Mouse (Mus musculus) forebrain, embryonic 16.5 days (tissue): Measurements from ENCODE around the gene Cbx2. TPM values are rescaled to one million over a fixed set of nuclear protein-coding genes. Genes with fewer than 3 reads are reported as not detected.

ENCODE experiments used
- ATAC-seq: fragments of 200-750 bp; cut with Nextera tagmentation; 2 replicates; pipeline ENCODE4 v1.8.0; 2017; ENCODE audit warnings: mild to moderate bottlenecking, moderate library complexity
- H3K27ac ChIP-seq: fragments of 300-500 bp; sonication (generic); 2 replicates; pipeline ENCODE4 v1.5.1; 2014; ENCODE audit warnings: low read length, control low read depth
- H3K27me3 ChIP-seq: fragments of 300-500 bp; sonication (generic); replicated peaks from 2 replicates; pipeline ENCODE4 v1.6.1; 2014; ENCODE audit warnings: low read length; ENCODE audit not compliant: control insufficient read depth, insufficient read depth
- H3K36me3 ChIP-seq: fragments of 300-500 bp; sonication (generic); 2 replicates; pipeline ENCODE4 v1.6.1; 2014; ENCODE audit not compliant: control insufficient read depth, insufficient read depth
- H3K4me1 ChIP-seq: fragments of 300-500 bp; sonication (generic); replicated peaks from 2 replicates; pipeline ENCODE4 v1.6.1; 2014; ENCODE audit warnings: low read length; ENCODE audit not compliant: control insufficient read depth, insufficient read depth
- H3K4me2 ChIP-seq: fragments of 300-500 bp; sonication (generic); 2 replicates; pipeline ENCODE4 v1.6.1; 2014; ENCODE audit warnings: mild to moderate bottlenecking, low read length, control low read depth
- H3K4me3 ChIP-seq: fragments of 300-500 bp; sonication (generic); replicated peaks from 2 replicates; pipeline ENCODE4 v1.5.1; 2014; ENCODE audit warnings: mild to moderate bottlenecking, low read length, control low read depth
- H3K9ac ChIP-seq: fragments of 300-500 bp; sonication (generic); replicated peaks from 2 replicates; pipeline ENCODE4 v1.6.1; 2014; ENCODE audit warnings: low read depth, low read length, control low read depth
- H3K9me3 ChIP-seq: fragments of 300-500 bp; sonication (generic); 2 replicates; pipeline ENCODE4 v1.6.1; 2016; ENCODE audit warnings: low read length; ENCODE audit not compliant: control insufficient read depth
- WGBS: fragments of 180-500 bp; shearing (Covaris S2); extraction: QIAGEN DNeasy Blood & Tissue Kit; methylation state at CpG from one replicate; pipeline ENCODE4 v1.1.7; 2014; 5-methylcytosine and 5-hydroxymethylcytosine counted together
- polyA plus RNA-seq: library from polyadenylated mRNA; unstranded; fragments of >200 nt; fragmentation: Nextera tagmentation; extraction: Ambion mirVana; gene quantifications from 2 replicates; pipeline ENCODE4 v1.2.1, GENCODE M21; 2015

Cbx2 gene
- polyA plus RNA-seq, 1 experiment from 2014 or later: 24.9 TPM

GRCm38 (mm10) chr11:119039732-119040512 is 17.2 kb downstream of the Cbx2 start:
- Histone ChIP-seq H3K27ac (peak overlapping the region; percentile 91), H3K36me3 (no peaks in the 10 kb centered on the region), H3K4me3 (peak overlapping the region; percentile 77), H3K9me3 (no peaks in the 10 kb centered on the region), H3K4me1 (peaks cover 67% of the 10 kb centered on the region), H3K27me3 (peaks cover 47% of the 10 kb centered on the region), H3K9ac (peak overlapping the region; percentile 96), H3K4me2 (peak overlapping the region; percentile 78)
- 6% methylated on average over 21 of the region's 21 CpGs for WGBS
- no peak for ATAC-seq

DNA sequence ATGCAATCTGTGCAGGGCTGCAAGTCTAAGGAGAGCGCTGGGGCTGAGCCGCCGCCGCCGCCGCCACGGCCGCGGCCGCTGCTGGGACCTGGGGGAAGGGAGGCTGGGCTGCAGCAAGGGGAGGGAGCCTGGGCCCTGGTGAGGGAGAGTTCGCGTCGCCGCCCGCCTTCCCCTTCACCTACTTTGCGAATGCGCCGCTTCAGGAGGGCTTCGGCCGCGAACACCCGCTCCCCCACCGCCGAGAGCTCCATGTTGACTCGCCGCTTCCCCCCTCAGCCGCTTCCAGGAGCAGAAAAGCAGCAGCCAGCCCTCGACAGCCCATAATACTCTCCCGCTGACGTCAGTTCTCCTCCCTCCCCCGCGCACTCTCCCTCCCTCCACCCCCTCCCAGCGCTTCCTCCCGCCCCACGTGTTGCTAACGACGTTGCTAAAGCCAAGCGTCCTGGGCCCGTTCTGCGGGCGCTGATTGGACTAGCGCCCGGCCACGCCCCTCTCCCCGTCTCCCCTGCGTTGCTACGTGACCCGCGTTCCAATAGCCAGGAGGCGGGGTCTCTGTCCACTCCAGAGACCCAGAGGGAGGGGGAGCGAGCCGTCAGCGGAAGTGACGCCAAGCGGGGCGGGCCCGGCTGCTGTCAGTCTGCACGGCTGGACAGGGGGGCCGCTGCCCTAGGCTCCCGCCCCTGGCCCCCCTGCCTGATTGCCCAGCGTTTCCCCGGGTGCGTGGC is 18.0 kb downstream of the Cbx2 start, which contains the start of gene Cbx8:
Gene Cbx8 (minus strand): TSS at position 370 of the 725 bp plus-strand sequence.
- H3K4me2 ChIP-seq: peak within 1 kb of the TSS; percentile 95
- no peaks in the 10 kb centered on the region for H3K36me3 ChIP-seq
- H3K4me1 ChIP-seq: peaks cover 61% of the 10 kb centered on the region
- peak within 1 kb of the TSS; percentile 96 for H3K9ac ChIP-seq
- peak within 1 kb of the TSS; percentile 77 for H3K4me3 ChIP-seq
- under 1% methylated on average over 59 of the region's 63 CpGs for WGBS
- H3K27ac ChIP-seq: peak within 1 kb of the TSS; percentile 91
- peaks cover 49% of the 10 kb centered on the region for H3K27me3 ChIP-seq
- H3K9me3 ChIP-seq: no peaks in the 10 kb centered on the region
- ATAC-seq: peak; percentile 88

DNA sequence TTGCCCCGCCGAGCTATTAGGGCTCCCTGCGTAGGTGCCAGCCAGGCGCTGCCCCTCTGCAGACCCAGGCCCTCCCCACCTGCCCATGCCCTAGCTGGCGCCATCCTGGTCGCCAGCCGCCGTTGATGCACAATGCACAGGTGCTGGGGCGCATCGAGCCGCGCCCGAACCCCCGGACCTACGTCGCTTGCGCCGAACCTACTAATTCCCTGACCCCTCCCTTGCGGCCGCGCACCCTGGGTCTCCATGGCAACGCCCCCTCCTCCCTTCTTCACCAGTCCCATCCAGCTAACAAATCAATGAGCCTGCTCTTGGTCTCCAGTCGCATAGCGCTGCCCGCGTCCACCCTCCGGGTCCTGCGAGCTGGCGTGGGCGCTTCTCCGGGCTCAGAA is 18.6 kb downstream of the Cbx2 start:
- H3K9ac ChIP-seq: peak overlapping the region; percentile 78
- H3K4me2 ChIP-seq: peak overlapping the region; percentile 95
- peaks cover 58% of the 10 kb centered on the region for H3K4me1 ChIP-seq
- no peaks in the 10 kb centered on the region for H3K9me3 ChIP-seq
- peak overlapping the region; percentile 77 for H3K4me3 ChIP-seq
- peak; percentile 34; the same call in 1 of the 2 replicates for ATAC-seq
- peaks cover 51% of the 10 kb centered on the region for H3K27me3 ChIP-seq
- H3K27ac ChIP-seq: peak overlapping the region; percentile 66; the same call in 1 of the 2 replicates
- H3K36me3 ChIP-seq: no peaks in the 10 kb centered on the region
- WGBS: under 1% methylated on average over 31 of the region's 31 CpGs

DNA sequence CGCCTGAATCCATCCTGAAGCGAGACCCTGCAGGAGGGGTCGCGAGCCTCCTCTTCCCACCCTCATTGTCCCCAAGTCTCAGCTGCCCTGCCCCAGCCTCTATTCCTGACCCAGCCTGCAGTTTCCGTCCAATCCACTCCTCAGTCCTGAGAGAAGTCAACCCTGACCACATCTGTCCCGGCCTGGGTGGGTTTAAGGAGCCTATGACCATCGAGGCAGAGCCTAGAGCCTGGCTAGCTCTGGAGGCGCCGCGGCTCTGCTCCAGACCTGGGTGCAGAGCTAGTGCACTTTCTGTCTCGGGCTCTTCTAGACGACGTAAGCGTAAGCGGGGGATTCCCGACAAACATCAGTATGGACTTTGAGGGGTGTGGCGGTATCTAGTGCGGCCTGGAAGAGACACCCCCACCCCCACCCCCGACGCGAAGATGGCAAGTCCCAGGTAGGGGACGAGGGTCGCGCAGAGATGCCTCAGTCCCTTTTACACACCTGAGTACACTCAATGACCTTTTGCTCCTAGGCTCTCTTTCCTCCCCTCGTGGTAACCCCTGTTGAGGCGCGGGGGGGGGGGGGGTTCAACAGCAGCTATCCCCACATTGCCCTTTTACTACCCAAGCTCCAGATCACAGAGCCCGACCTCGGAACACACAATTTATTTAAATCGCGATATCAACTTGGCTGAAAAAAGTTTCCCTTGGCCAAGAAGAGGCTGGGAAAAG is 19.1 kb downstream of the Cbx2 start:
- Histone ChIP-seq H3K4me2 (peak overlapping the region; percentile 95), H3K27ac (no peak overlapping the region), H3K9me3 (no peaks in the 10 kb centered on the region), H3K27me3 (peaks cover 49% of the 10 kb centered on the region), H3K9ac (peak overlapping the region; percentile 78), H3K4me3 (peak overlapping the region; percentile 77), H3K4me1 (peaks cover 59% of the 10 kb centered on the region), H3K36me3 (no peaks in the 10 kb centered on the region)
- ATAC-seq: no peak
- under 1% methylated on average over 29 of the region's 31 CpGs for WGBS

DNA sequence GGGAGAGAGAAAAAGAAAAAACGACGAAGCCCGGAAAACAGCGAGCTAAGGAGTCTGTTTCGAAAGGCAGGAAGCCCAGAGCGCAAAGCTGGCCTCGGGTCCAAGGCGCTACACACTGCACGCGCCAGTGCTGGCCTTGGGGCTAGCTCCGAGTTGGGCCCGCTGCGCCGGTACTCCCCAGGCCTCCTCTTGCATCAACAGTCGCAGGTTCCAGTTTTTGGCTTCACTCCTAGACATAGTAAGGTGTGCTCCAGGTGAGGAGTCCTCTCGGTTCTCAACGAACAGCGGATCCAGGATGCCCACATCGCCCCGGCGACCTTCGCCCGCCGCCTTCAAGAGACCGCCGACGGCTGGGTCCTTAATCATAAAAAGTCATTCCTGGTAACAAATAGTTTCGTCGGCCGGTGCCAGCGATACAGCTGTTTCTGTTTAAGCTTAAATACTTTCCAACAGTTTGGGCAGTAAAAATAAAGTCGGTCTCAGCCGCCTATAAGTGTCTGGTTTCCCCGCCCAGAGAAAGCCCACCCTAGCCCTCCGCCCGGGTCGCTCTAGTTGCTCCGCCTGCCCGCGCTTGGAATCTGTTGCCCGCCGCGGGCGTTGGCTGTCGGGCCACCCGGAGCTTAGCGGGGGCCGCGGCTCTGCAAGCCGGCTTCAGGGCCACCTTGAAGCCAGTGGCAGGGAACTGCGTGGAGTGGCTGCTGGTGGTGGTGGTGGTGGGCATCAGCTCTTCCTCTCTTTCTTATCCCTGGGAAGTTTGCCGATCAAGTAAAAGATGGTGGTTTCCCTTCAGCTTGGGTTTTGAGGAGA is 19.9 kb downstream of the Cbx2 start:
- Histone ChIP-seq H3K9me3 (no peaks in the 10 kb centered on the region), H3K27me3 (peaks cover 52% of the 10 kb centered on the region), H3K4me2 (no peak overlapping the region), H3K4me3 (no peak overlapping the region), H3K36me3 (no peaks in the 10 kb centered on the region), H3K4me1 (peaks cover 59% of the 10 kb centered on the region), H3K27ac (no peak overlapping the region), H3K9ac (no peak overlapping the region)
- 1% methylated on average over 51 of the region's 52 CpGs for WGBS
- ATAC-seq: no peak

GRCm38 (mm10) chr11:119043273-119043540 is 20.4 kb downstream of the Cbx2 start:
- no peaks in the 10 kb centered on the region for H3K9me3 ChIP-seq
- no peak for ATAC-seq
- under 1% methylated on average over 4 of the region's 4 CpGs for WGBS
- no peak overlapping the region for H3K27ac ChIP-seq
- peaks cover 59% of the 10 kb centered on the region for H3K4me1 ChIP-seq
- peaks cover 56% of the 10 kb centered on the region for H3K27me3 ChIP-seq
- no peak overlapping the region for H3K4me2 ChIP-seq
- H3K9ac ChIP-seq: no peak overlapping the region
- H3K36me3 ChIP-seq: no peaks in the 10 kb centered on the region
- H3K4me3 ChIP-seq: no peak overlapping the region

DNA sequence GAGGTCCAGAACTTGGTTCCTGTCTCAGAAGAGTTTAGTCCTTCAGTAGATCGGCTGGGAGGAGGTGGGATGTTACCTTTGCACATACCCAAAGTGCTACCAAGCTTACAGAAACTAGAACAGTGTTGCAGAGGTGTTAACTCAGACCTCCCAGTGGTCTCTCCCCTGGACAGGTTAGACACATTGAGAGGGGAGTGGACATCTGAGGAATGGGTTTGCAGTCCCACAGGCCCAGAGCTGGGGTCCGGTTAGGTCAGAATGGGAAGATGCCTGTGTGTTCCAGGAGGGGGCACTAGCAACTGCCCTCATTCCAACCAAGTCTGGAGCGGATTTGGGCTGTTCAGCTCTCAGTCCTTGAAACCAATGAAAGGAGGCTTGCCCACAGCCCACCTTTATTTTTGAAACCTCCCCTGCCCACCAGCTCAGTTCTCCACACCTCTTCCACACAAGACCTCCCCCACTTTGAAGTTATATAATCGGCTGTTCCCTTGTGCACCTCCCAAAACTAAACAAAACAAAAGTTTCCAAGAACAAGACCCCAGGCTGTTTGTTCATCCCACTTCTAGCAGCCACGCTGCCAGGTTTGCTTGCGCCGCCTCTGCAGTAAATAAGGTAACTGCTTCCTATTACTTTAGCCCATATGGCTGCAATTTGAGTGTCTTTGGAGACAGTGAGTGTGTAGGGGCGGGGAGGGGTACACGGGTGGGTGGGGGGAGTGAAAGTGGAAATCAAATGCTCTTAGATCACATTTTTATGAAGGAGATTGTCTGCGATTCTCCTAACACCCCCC is 21.2 kb downstream of the Cbx2 start:
- 2% methylated on average over 10 of the region's 10 CpGs for WGBS
- H3K4me1 ChIP-seq: peaks cover 57% of the 10 kb centered on the region
- H3K27me3 ChIP-seq: peaks cover 58% of the 10 kb centered on the region
- no peak overlapping the region for H3K27ac ChIP-seq
- H3K36me3 ChIP-seq: no peaks in the 10 kb centered on the region
- no peak overlapping the region; the same call in 1 of the 2 replicates for H3K4me2 ChIP-seq
- no peak for ATAC-seq
- no peak overlapping the region for H3K9ac ChIP-seq
- no peak overlapping the region for H3K4me3 ChIP-seq
- H3K9me3 ChIP-seq: no peaks in the 10 kb centered on the region

DNA sequence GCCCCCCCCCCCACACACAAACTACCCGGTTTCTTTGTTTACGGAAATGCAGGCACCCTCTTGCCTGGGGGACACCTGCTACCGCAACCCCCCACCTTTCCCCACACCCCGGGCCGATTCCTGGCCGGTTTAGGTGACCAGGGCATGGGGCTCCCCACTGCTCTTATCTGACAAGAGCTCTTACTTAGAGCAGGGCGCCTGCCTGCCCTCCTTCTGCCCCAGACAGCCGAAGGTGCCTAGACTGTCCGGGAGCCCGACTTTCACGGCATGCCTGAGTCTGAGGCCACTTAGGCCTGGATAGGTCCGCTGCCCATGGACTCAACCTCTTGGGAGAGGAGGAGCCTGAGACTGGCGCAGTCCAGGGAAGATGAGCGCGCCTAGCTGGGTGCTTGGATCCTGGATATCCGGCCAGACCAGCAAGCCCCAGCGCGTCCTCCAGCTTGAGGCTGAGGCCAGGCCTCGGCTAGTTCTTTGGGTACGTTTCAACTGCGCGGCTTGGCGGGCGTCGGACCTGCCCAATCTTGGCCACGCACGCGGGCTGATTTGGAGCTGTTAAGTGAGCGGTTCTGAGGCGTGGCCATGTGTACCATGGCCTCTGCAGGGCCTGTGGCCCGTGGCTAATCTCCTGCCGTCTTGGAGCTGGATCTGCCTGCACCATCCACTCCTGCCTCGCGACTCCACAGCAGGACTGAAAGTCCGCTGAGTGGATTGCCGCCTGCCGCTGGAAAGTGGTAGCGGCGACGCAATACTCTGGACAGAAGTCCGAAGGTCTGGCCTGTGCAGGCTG is 22.0 kb downstream of the Cbx2 start:
- Histone ChIP-seq H3K4me3 (peak overlapping the region; percentile 15), H3K4me1 (peaks cover 49% of the 10 kb centered on the region), H3K9me3 (no peaks in the 10 kb centered on the region), H3K9ac (no peak overlapping the region), H3K4me2 (no peak overlapping the region; the same call in 1 of the 2 replicates), H3K27ac (no peak overlapping the region), H3K36me3 (no peaks in the 10 kb centered on the region), H3K27me3 (peaks cover 66% of the 10 kb centered on the region)
- 1% methylated on average over 41 of the region's 41 CpGs for WGBS
- no peak for ATAC-seq
